Mouse (Mus musculus): ENCODE measurements at regions not wholly inside any gene's neighbourhood (a gene's known extent, or its start where the extent isn't known, plus 50 kb on each side); places are given as distances from the start of the nearest gene placed in this dataset.

- no peak for DNase-seq (ENCODE audit: low spot score)
These were observed 145.8 kb upstream of the Rad23b start for GRCm38 (mm10) chr4:55203731-55204710.

DNA sequence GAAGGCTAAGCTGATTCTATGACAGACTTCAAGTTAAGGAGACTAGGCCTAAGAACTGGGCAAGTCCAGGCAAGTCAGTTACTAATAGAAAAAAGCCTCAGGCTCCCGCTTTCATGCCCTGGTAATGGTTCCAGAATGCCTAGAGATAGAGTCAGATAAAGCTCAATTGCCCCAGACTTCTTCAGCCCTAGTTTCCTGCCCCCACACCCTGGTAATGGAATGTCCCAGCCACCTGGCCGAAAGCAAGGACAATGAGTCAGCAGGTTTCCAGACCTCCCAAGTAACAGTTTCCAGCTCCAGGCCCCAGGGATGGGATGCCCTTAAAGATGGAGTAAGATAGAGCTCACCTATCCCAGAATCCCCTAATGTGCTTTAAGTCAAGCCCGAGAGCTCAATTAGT lies 143.6 kb upstream of the Rad23b start:
- no peak for DNase-seq (ENCODE audit: low spot score)

DNA sequence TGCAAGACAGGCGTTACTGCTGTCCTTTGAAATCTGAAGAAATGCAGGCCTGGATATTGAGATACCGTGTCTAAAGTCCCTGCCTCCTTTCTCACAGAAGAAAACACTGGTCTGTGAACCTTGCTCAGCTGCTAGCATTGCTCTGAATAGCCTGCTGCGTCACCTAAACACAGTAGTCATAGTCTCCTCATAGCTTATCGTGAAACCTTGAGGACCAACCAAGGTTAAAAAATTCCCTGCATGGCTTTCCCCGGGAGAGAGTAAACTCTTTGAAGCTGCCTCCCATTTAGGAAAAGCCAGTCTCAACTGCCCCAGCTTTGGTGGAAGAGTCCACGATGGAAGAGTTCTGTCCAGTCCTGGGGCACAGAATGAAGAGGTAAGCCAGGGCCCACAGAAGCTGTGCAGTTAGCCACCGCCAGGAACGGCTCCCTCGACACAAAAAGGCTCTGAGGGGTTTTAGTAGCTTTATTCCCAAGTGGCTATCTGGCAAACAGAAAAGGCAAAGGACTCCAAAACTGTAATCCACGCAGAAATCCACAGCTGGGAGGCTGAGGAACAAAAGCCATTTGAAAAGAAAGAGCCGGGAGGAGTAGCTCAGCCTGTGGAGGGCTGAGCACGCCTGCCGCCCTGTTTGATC lies 142.0 kb upstream of the Rad23b start:
- no peak for DNase-seq (ENCODE audit: low spot score)

DNA sequence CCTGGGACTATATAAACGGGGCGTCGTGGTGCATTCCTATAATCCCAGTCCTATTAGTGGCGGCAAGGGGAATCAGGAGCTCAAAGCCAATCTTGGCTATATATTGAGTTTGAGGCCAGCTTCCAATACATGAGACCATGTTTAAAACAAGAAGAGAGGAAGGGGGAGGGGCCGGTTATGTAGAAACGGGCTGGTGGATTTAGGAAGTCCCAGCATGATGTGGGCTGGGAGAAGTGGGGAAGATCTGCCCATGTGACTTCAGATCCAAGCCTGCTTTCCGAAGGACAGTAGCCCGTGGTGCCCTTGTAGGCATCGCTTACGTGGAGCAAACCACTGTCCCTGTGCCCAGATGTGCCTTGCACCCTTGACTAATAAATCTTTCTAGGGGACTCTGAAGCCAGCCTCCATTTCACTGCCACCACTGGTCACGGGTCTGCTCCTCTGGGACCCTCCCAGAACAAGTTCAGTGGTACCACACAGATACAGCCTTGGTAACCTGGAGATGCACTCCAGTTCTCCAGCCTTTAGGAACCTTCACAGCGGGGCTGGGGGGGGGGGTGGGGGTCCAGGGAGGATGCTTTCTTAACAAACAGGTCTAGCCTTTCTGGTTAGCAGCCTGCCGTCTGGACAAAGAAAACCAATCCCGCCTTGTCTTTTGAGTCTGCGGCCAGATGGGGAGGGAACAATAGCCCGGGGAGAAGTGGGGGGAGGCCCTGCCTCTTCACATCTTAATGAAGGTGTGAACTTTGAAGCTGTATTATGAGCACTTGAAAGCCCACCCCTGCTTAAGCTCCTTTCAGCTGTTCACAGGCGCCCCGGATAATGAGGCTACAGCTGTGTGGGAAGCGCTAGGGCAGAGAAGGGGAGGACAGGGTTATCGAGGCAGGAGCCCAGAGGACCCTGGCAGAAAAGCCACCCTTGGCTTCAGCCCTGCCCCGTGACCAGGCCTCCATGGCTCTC lies 141.2 kb upstream of the Rad23b start:
- no peak for DNase-seq (ENCODE audit: low spot score)

DNA sequence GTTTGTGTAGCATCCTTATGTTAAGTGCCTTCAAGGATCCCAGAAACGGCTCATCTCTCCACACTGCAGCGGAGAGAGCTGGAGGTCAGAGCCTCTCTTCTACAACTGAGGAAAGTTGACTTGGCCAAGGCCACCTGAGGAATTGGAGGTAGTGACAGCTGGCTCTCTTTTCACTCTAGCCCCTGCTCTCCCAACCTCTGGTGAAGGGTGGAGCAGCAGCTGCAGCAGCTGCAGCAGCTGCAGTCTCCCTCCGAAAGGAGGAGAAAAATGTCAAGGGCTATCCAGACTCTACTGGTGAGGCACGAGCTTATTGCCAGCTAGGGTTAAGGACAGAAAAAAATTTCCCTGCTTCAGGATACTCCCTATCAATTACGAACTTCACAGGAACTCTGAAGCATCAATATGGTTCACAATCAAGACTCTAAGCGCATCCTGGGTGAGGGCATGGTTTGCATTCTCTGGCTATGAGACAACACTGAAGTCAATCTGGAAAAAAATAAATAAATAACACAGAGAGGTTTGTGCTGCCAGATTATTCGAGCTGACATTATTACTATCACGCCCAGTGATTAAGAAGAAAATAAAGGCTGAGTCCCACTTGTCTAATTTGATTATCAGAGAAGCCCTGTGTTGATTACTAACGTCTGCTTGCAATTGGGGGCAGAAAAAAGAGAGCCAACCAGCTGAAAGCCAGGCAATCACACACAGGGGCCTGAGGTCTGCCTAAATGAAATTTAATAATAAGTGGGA lies 134.2 kb upstream of the Rad23b start:
- no peak for DNase-seq (ENCODE audit: low spot score)

GRCm38 (mm10) chr4:55216175-55216545 lies 133.7 kb upstream of the Rad23b start:
- DNase-seq (ENCODE audit: low spot score): no peak

GRCm38 (mm10) chr4:55225766-55226165 lies 124.1 kb upstream of the Rad23b start:
- DNase-seq (ENCODE audit: low spot score): no peak

GRCm38 (mm10) chr4:55227394-55227793 lies 122.4 kb upstream of the Rad23b start:
- DNase-seq (ENCODE audit: low spot score): no peak

- DNase-seq (ENCODE audit: low spot score): no peak
These were observed 118.3 kb upstream of the Rad23b start for GRCm38 (mm10) chr4:55231522-55231921.

DNA sequence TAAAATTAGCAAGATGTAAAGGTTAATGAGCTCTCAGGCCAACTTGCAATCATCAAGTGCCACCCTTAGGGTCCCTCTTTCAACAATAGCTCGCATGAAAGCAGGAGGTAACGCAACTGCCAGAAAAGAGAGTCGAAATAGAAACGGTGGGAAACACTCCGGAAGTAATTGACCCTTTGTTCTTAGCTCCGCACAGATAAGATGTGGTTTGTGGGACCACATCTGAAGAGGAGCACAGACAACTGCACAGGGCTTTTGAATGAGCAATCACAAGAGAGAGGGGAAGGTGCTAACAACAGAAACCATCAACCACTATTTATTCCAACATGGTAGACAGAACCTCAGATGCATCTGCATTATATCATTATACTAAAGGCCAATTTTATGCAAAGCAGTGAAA lies 112.0 kb upstream of the Rad23b start:
- DNase-seq (ENCODE audit: low spot score): no peak

DNA sequence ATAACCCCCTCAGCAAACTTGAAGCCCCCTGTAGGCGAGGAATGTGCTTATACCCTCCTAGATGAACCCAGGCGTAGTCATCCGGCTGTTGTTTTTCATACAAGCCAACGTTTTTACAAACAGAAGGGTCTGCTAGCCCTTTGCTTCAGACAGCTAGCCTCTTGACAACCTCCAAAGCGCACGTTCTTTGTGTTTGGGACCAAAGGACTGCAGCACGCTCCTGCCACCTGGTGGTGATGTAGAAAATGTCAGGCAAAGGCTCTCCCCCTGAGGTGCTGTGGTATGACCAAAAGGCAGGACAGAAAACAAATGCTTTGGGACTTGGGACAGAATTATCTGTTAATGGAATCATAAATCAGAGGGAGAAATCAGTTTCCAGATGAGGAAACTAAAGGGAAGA lies 109.4 kb upstream of the Rad23b start:
- peak; percentile 86 for DNase-seq (ENCODE audit: low spot score)

- DNase-seq (ENCODE audit: low spot score): no peak
These were observed 107.5 kb upstream of the Rad23b start for GRCm38 (mm10) chr4:55242331-55242730.

- no peak for DNase-seq (ENCODE audit: low spot score)
These were observed 106.5 kb upstream of the Rad23b start for GRCm38 (mm10) chr4:55243091-55244058.

DNA sequence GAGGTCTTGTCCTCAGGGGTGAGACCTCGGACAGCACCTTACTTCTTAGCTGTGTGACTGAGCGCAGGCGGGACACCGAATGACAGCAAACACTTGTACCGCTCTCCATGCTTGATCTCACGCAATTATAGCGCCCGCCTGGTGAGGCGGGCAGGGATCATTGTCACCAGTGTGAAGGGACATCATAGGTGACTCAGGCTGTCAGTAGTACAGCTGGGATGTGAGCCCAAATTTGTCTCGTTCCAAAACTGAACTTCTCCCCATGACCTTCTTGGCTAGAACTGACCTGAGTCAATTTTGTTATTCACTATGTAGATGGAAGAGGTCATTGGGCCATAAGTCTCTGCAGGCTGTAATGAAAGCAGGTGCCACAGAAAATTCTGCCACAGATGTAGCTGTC lies 104.1 kb upstream of the Rad23b start:
- DNase-seq (ENCODE audit: low spot score): no peak

DNA sequence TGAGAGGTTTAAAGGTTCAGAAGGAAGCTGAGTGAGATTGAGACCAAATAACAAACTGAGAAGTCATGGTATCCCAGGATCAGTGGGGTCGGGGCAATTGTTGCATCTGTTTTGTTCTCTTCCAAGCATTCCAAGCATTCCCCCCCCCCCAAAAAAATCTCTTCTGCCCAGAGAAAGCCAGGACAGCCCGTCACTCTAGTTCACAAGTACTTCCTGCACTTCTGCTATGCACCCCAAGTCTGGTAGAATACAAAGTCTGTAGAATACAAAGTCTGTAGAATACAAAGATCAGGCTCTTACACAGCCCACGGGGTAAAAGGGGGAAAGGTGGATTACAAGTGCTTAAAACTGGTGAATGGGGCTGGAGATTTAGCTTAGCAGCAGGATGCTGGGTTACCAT lies 99.5 kb upstream of the Rad23b start:
- no peak for DNase-seq (ENCODE audit: low spot score)

DNA sequence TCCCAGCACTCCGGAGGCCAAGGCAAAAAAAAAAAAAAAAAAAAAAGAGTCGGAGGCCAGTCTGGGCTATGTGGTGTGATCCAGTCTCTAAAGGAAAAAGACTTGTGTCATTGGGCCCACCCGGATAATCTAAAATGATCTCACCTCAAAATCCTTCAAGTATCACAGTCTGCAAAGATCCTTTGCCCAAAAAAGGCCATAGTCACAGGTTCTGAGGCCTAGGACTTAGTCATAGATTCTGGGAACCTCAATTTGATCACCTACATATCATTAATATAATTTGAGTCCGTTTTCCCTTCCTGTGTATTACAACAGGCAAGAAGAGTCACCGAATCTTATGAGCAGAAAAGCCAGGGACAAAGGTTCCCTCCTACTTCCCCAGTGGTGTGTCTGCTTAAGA lies 98.3 kb upstream of the Rad23b start:
- no peak for DNase-seq (ENCODE audit: low spot score)

DNA sequence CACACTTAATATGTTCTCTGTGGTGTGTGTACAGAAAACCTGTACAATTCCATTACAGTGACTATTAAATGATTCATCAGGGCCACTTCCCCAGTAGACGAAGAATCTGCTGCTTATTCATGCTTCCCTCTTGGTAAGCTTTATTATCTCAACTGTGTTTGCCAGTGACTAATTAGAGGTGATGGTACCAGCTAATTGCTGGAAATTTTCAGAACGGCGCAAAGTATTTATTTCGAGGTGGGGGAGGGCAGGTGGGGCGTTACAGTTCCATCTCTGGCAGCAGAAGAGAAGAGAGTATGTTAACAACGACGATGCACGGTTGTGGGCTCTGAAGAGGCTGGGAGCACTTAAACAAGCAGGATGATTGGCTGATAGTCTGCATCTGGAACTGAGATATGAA lies 96.1 kb upstream of the Rad23b start:
- no peak for DNase-seq (ENCODE audit: low spot score)

DNA sequence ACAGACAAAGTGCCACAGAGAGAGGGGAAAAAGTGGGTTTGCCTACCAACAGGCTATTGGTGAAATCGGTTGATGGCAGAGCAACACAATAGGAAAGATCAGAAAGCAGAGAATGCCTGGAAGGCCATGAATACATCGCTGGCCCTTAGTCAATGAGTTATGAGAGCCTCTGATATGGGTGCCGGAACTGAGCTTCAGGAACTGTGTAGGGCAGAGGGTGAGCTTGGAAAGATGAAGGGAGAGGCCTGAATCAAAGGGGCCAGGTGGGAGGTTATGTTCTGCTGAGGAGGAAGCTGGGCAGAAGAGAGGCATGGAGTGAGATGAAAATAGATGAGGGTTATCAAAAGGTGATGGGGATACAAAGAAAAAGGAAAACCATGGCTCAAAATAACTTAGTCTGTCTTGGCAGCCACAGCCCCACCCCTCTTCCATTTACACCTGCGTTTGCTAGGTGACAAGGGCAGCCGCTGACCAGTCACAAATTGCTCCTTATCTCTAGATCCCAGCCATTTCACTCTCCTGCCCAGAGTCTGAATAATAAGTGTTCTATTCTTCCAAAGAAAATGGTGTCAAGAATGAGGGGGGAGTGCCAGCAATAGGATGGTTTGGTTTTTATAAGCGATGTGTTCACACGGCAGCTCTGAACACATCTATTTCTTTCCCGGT lies 77.7 kb upstream of the Rad23b start:
- no peak for DNase-seq (ENCODE audit: low spot score)

- no peak for DNase-seq (ENCODE audit: low spot score)
These were observed 73.4 kb upstream of the Rad23b start for GRCm38 (mm10) chr4:55276300-55276952.

Measured in testis, postnatal 10 days (tissue).